Mouse (Mus musculus) left cerebral cortex, adult 18-20 months (tissue): Measurements from ENCODE around the gene Itga6. TPM values are rescaled to one million over a fixed set of nuclear protein-coding genes. Genes with fewer than 3 reads are reported as not detected.

ENCODE experiments used
- DNase-seq, 2 experiments: peaks; one replicate each; pipeline ENCODE4 v3.0.0; 2021 to 2022; ENCODE audit warnings: low spot score in 2 of 2, mixed read lengths in 1 of 2
- total RNA-seq, 2 experiments: library from RNA; stranded (reverse); gene quantifications; 2 replicates each; pipeline ENCODE4 v1.2.3; 2021

Itga6 gene
- total RNA-seq, 2 experiments from 2014 or later, result 24.9 to 25.2 TPM

DNA sequence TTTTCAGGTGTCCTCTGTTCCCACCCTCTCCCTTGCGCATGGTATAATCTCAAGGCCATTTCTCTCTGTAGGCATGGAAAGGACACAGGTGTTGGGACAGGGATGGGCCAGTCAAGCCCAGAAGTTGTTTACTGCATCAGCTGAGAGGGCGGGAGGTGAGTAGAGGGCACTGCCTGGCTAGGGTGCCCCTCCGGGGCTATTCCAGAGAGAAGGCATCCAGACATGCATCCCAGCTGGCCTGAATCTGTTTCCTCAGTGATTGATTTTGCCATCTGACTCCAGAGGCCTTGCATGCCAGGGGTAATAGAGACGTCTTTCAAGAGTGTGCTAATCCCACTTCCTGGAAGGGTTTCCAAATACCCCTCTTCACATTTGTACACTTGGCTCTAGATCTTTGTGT is 14.7 kb downstream of the Itga6 start:
- DNase-seq, result no peak

GRCm38 (mm10) chr2:71761081-71761480 is 15.7 kb downstream of the Itga6 start:
- DNase-seq, result no peak

GRCm38 (mm10) chr2:71764525-71764924 is 19.1 kb downstream of the Itga6 start:
- DNase-seq, result no peak

- DNase-seq, result no peak
Measured at GRCm38 (mm10) chr2:71764961-71765735, 19.7 kb downstream of the Itga6 start.

DNA sequence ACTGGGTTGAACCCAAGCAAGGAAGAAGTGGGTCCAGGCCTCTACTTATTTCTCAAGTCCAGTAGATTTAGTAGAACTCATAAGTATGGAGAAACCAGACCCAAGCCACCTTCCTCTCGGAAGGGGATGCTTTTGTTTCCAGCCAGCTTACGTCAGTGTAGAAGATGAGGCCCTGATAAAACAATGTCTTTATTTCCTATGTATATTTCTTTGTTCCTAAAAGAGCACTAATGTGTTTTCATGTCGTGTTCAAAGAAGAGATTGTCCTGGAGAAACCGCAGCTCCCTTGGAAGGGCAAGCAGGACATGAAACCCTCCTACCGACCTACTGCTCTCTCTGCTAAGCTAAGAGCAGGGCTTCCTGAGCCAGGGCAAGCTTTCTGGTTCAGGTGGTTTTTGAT is 20.6 kb downstream of the Itga6 start:
- no peak for DNase-seq

DNA sequence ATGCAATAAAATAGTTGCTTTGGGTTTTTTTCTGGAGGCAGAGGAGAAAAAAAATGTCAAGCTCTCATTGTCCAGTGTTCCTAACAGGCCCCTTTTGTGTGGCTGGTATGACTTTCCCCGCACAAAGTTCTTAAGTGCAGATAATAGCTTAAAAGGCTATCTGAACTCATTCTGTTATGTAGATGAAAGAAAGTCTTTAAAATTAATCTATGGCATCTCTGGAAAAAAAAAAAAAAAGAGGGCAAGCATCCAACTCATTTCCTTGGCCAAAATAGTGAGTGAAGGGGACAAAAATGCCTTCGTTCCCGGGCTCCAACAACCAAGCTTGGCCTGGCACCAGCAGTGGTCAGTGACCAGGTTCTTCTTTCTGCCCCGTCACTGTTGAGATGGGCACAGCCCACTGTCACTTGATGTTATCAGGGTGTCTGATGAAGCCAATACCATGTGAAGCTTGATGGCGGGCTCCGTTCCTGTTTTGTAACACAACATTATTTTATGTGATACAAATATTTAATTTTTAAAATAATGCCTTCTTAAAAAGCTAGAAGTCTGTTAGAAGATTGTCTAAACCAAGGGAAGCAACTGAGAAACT is 21.7 kb downstream of the Itga6 start:
- no peak for DNase-seq

DNA sequence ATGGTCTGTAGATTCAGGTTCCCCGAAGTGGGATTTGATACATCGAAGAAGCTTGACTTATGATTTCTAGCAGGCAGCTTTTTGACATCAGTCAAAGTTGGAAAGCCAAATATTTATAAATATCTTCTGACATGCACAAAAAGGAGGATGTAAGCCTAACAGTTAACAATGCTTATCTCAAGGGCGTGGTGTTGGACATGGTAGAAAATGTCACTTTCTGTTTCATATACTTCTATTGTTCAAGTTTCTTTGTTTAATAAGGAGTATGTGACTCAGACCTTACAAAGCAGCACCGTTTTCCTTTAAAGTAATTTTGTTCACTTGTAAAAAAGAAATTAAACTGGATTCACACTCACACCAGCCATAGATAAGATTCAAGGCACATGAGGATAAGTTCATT is 26.3 kb downstream of the Itga6 start:
- no peak for DNase-seq

DNA sequence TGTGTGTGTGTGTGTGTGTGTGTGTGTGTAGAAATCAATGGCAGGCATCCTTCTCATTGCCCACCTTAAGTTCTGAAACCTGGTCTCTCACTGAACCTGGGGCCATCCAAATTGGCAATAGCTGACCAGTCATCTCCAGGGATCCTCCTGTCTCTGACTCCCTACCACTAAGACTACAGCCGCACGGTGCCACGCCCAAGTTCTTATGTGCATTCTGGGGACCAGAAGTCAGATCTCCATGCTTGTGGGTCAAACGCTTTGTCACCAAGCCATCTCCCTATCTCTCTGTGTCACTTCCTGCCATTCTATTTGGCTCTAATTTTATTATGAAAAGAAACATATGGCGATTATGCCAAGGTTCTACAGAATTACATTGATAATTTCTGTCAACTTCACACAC is 28.3 kb downstream of the Itga6 start:
- DNase-seq, result no peak

GRCm38 (mm10) chr2:71774246-71774951 is 29.0 kb downstream of the Itga6 start:
- no peak for DNase-seq

DNA sequence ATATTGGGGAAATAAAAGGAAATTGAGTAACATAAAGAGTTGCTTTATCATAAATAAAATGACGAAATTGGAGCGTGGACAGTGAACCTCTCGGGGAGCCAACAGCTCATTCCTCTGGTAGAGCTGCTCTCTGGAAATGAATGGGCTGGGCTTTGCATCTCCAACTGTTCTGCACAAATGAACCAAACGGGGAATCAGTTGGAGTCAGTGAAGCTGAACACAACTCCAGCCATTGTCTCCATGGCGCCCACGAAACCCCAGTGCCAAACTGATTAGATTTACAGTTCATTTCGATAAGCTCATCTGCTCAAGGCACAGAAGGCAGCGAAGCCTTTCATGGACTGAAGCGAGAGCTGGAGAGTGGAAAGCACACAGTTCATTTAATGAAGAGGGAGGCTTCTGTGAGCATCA is 29.8 kb downstream of the Itga6 start:
- no peak for DNase-seq

DNA sequence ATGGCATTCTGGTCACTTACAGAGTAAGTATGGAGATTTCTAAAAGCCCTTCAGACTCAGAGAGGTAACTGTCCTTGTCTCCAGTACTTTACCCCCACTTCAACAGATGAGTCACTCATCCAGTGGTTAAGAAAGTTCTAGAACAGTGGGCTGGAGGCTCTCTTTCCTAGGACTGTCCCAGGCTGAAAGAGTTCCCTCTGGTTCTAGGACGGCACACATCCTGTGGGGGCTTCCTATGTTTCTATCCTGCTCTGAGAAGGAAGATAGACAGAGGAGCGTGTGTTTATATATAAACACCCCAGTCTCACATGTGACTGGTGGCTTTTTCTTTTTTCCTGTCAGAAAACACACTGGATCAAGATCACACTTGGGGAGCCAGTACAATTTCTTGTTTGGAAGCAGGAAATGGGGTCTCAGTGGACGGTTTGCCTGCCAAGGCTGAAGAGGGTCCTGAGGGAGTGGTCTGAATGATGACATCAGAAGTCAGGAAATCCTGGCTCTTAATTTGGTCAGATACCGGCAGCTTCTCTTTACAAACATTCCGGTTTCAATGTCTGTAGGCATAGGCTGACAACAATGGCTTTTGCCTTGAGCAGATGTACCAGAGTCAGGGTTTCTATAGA is 34.0 kb downstream of the Itga6 start:
- no peak for DNase-seq

DNA sequence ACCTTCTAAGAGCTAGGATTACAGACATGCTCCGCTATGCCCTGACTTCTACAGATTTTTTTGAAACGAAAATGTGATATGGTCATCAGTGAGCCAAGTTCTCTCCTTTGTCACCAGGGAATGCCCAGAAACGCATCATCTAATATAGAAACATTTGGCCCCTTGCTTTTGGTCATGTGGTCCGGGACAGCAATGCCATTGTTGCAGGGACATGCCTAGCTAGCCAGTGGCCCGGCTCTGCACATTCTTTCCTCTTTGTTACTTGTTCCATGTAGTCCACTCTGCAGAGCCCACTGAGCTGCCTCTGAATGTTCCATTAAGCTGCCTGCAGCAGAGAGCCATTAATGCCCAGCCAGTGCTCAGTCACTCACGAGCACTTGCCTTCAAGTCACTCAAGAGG is 34.6 kb downstream of the Itga6 start:
- DNase-seq, result no peak

- no peak for DNase-seq
Measured at GRCm38 (mm10) chr2:71785260-71785659, 39.8 kb downstream of the Itga6 start.

GRCm38 (mm10) chr2:71786060-71786459 is 40.6 kb downstream of the Itga6 start:
- no peak for DNase-seq

- DNase-seq, result peak; percentile 34 to 57
Measured at GRCm38 (mm10) chr2:71786591-71787155, 41.3 kb downstream of the Itga6 start.

DNA sequence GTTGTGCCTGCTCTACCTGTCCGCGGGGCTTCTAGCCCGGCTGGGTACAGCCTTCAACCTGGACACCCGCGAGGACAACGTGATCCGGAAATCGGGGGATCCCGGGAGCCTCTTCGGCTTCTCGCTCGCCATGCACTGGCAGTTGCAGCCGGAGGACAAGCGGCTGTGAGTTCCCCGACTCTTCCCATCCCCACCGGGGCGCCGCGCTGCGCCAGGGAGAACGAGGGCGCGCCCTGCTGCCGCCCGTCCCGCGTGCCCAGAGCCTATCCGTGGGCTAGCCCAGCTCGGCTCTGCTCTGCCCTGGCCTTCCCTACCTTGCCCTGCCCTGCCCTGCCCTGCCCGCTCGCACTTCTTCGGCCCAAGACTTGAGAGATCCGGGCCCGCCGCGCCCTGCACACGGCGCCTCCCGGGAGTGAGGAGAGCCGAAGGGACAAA is 41.8 kb downstream of the Itga6 start:
- DNase-seq, result peak in 1 of 2 experiments; percentile 23

- no peak for DNase-seq
Measured at GRCm38 (mm10) chr2:71787591-71788460, 42.4 kb downstream of the Itga6 start.

- DNase-seq, result no peak
Measured at GRCm38 (mm10) chr2:71790752-71791151, 45.3 kb downstream of the Itga6 start.

- DNase-seq, result no peak
Measured at GRCm38 (mm10) chr2:71791203-71791602, 45.8 kb downstream of the Itga6 start.

GRCm38 (mm10) chr2:71794139-71794538 is 48.7 kb downstream of the Itga6 start:
- no peak for DNase-seq
